Mouse (Mus musculus): ENCODE measurements around the gene Lrrc2.

DNA sequence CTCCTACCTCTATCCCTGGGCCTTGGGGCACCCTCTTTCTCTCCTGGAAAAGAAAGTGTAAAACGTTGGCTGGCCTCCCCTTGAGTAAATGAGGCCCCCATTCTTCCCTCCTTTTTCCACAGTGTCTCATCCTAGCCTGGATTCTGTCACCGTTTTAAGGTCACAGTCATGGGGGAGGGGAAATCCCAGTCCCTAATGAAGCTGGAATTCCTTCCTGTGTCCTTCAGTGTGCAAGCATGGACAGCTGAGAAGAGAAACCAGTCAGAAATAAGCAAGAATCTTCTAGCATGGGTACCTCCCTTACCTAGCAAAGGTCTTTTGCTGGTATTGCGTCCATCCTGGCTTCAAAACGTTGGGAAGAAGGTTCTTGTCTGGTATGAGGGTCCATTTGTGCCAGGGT, 37.8 kb downstream of the Lrrc2 start:
- TF ChIP-seq CTCF (IDR thresholded peaks at IDR 0.05; ENCODE audit: insufficient read depth, low read length) (no peak), POLR2A (IDR thresholded peaks at IDR 0.05; ENCODE audit: borderline replicate concordance, extremely low read depth, low read depth, low read length) (no peak)
